Mouse (Mus musculus) cortical plate, adult 2 months (tissue): ENCODE results near the gene Camkk2.

Experiments used
- CTCF ChIP-seq: fragments of 200-500 bp; IDR thresholded peaks from 2 replicates; pipeline ENCODE4 v1.5.1; 2011; ENCODE audit warnings: mild to moderate bottlenecking, control low read depth, low read length; ENCODE audit not compliant: insufficient read depth; ENCODE audit errors: extremely low read depth
- POLR2A ChIP-seq: fragments of 200-500 bp; IDR thresholded peaks from 2 replicates; pipeline ENCODE4 v1.6.1; 2011; ENCODE audit warnings: mild to moderate bottlenecking, low read length, control low read depth; ENCODE audit not compliant: insufficient read depth; ENCODE audit errors: extremely low read depth

DNA sequence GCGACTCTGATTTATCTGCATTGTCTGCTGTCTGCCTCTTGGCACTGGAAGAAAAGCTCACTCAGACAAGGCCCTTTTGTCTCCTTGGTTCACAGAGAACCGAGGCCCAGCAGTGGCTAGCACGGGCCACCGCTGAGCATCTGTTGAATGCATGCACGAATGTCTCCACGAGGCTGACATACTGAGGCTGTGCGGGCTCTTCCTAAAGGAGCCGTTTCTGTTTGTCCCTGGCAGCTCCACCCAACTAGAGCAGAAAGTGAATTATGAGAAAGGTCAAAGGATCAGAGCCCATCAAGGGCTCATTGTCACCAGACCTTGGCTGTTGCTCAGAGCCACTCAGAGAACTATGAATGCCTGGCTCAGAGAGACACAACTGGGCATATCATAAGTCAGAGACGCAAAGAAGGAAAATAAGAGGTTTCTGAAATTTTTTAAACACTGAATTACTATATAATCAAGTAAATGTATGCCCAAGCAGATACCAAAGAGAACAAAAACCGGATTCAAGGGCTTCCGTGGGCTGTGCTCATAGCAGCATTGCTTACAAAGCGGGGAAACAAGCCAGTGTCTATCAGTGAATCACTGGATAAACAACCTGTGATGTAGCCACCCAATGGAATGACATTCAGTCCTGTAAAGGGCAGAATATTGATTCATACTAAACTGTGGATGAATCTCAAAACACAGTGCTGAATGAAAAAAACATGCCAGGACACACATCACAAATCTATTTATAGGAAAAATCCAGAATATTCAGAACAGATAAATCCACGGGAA, 85.6 kb downstream of the Camkk2 start:
- no peak for TF ChIP-seq CTCF
- TF ChIP-seq POLR2A, result no peak
